ENCODE assay signal across 9 mouse cellular contexts in the genomic region with DNA sequence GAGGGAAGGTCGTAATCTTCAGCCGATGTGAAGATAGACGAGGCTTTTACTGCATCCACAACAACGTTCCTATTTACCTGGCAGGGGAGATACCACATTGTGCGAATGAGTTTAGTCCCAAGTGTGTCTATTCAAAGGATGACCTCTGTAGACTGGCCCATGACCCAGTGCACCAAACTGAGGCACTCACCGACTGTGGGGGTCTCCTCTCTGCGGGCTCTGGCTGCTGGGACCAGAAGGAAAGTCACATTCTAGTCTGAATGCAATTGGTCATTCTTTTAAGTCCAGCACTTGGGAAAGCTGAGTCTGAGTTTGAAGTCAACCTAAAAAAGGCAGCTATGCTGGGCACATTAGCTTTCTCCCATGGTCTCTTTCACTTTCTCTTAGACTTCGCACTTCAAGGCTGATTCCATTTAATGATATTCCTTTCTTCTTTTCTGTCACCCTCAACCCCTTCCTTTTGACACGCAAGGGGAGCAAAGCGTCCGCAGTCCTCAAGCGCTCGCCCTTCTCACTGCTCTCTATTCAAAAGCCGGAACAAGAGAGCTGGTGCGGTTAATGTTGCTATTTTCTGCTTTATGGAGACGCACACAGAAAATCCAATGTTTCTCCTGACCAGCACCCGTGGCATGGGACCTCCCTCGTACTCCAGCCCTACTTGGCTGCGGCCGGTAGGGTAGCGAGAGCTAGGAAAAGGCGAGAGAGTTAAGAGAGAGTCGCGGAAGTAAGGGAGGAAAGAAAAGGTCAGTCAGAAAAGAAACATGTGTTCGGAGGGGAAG. TPM values are rescaled to one million over a fixed set of nuclear protein-coding genes. Genes with fewer than 3 reads are reported as not detected.
DNase-seq lines count a peak whose midpoint lies in the region; ATAC-seq and TF ChIP-seq lines count a peak whose summit lies in the region.
"Had no signal": no experiment of that assay in that cellular context is flagged by ENCODE, and none has a peak within 500 bp of the region (broad histone marks: within the 10 kb centered on the region; RNA-seq: fewer than 3 reads in every experiment).

No protein-coding gene starts in this region.

- TF ChIP-seq EP300 in CH12.LX (IDR thresholded peaks at IDR 0.05; ENCODE audit: low read length), result 0 out of 2 replicates have a peak, but pooled peaks have one; percentile 19

- no peaks in the 10 kb centered on the region for H3K79me2 ChIP-seq in CH12.LX (replicated peaks; ENCODE audit: control insufficient read depth, extremely low read depth, insufficient read depth, poor library complexity, severe bottlenecking)

- peak overlapping the region; percentile 55 to 59 (median 57) for H3K4me3 ChIP-seq in CH12.LX (replicated peaks in 1 of 3; ENCODE audit: low read depth in 2 of 3, low read length in 2 of 3, poor library complexity in 1 of 3)
- H3K4me3 ChIP-seq in forebrain, embryonic 15.5 days, result no peak overlapping the region
- peak overlapping the region; percentile 56 for H3K4me3 ChIP-seq in liver, embryonic 11.5 days (ENCODE audit: low read depth, low read length)

- TF ChIP-seq POLR2A in CH12.LX (IDR thresholded peaks at IDR 0.05; ENCODE audit: low read depth, low read length), result no peak

- peak overlapping the region; percentile 55 for H3K9ac ChIP-seq in CH12.LX (ENCODE audit: insufficient read depth, low read depth)
- no peak overlapping the region for H3K9ac ChIP-seq in forebrain, embryonic 15.5 days (replicated peaks)
- H3K9ac ChIP-seq in liver, embryonic 11.5 days (ENCODE audit: low read depth, low read length), result peak overlapping the region; percentile 64

- peak; percentile 83 for DNase-seq in heart, adult 11 months
- no peak for DNase-seq in heart, postnatal 14 days
- peak; percentile 47 for DNase-seq in CH12.LX (ENCODE audit: extremely low read depth)
- peak; percentile 65 for DNase-seq in liver, embryonic 11.5 days (ENCODE audit: low spot score)
- peak; percentile 38 for DNase-seq in yolk sac, embryonic 10.5 days (ENCODE audit: low spot score)
- no peak for DNase-seq in gastrocnemius, postnatal 36 days

- peaks cover 0 to 36% of the 10 kb centered on the region in 2 experiments; a peak in 2 of 4 replicates for H3K4me1 ChIP-seq in CH12.LX (ENCODE audit: control insufficient read depth in 1 of 2, insufficient read depth in 2 of 2)
- no peaks in the 10 kb centered on the region for H3K4me1 ChIP-seq in forebrain, embryonic 15.5 days
- peaks cover 20% of the 10 kb centered on the region for H3K4me1 ChIP-seq in liver, embryonic 11.5 days (replicated peaks; ENCODE audit: control insufficient read depth, insufficient read depth, low read length)

- no peak for ATAC-seq in forebrain, embryonic 15.5 days (replicated peaks)
- ATAC-seq in liver, embryonic 11.5 days (replicated peaks; ENCODE audit: low FRiP score), result no peak
- ATAC-seq in erythroid progenitor cell, adult 5-6 weeks (replicated peaks; ENCODE audit: low FRiP score, poor library complexity, severe bottlenecking), result no peak

- H3K4me2 ChIP-seq in CH12.LX (ENCODE audit: insufficient read depth, low read depth, poor library complexity, severe bottlenecking), result peak overlapping the region; percentile 90
- H3K4me2 ChIP-seq in forebrain, embryonic 15.5 days (replicated peaks), result 0 out of 2 replicates have a peak overlapping the region, but pooled peaks have one; percentile 7
- peak overlapping the region; percentile 94 for H3K4me2 ChIP-seq in liver, embryonic 11.5 days

- H3K36me3 ChIP-seq in CH12.LX (replicated peaks in 1 of 2; ENCODE audit: control insufficient read depth in 1 of 2, insufficient read depth in 1 of 2, low read length in 1 of 2), result no peaks in the 10 kb centered on the region
- H3K36me3 ChIP-seq in forebrain, embryonic 15.5 days, result no peaks in the 10 kb centered on the region
- no peaks in the 10 kb centered on the region for H3K36me3 ChIP-seq in liver, embryonic 11.5 days (ENCODE audit: control insufficient read depth, insufficient read depth, low read length)
- H3K36me3 ChIP-seq: G1E had no signal

- peaks cover 53% of the 10 kb centered on the region for H3K27me3 ChIP-seq in CH12.LX (replicated peaks)
- H3K27me3 ChIP-seq in forebrain, embryonic 15.5 days, result peaks cover 96% of the 10 kb centered on the region
- H3K27me3 ChIP-seq in liver, embryonic 11.5 days (replicated peaks; ENCODE audit: control insufficient read depth, insufficient read depth, low read length), result peaks cover 54% of the 10 kb centered on the region

- in situ Hi-C loops in CH12.LX (cut with MboI; ENCODE audit: low pct_ligation_motif_present, low pct_unique_long_range_greater_than_20kb, low sequenced_read_pairs), result loop anchor here (10.0 kb wide), 2 partner anchors 49 to 81 kb away; no protein-coding TSS in a partner anchor

- no peak for TF ChIP-seq RAD21 in CH12.LX (IDR thresholded peaks at IDR 0.05; ENCODE audit: low read depth, low read length)

- no peak for TF ChIP-seq CTCF in CH12.LX (conservative IDR thresholded peaks at IDR 0.05 in 1 of 2, IDR thresholded peaks at IDR 0.05 in 1 of 2; ENCODE audit: low read depth in 2 of 2, low read length in 2 of 2)

- 2% methylated on average over 25 of the region's 25 CpGs for WGBS in forebrain, embryonic 15.5 days
- 2% methylated on average over 25 of the region's 25 CpGs for WGBS in liver, embryonic 11.5 days

- no peaks in the 10 kb centered on the region for H3K9me3 ChIP-seq in CH12.LX (replicated peaks; ENCODE audit: low read length)
- H3K9me3 ChIP-seq in forebrain, embryonic 15.5 days, result no peaks in the 10 kb centered on the region
- H3K9me3 ChIP-seq in liver, embryonic 11.5 days (ENCODE audit: control insufficient read depth, low read length), result no peaks in the 10 kb centered on the region
- H3K9me3 ChIP-seq: G1E had no signal

- dilution Hi-C loops in CH12.LX (cut with MboI; ENCODE audit: extremely low pct_ligation_motif_present, extremely low pct_unique_long_range_greater_than_20kb, low sequenced_read_pairs), result no loop called here

- intact Hi-C loops in heart, postnatal 14 days (cut with DNase I), result no loop called here
- intact Hi-C loops in gastrocnemius, postnatal 36 days (cut with DNase I), result no loop called here

- peak overlapping the region; percentile 47 for H3K27ac ChIP-seq in CH12.LX (ENCODE audit: insufficient read depth, low read depth)
- no peak overlapping the region for H3K27ac ChIP-seq in forebrain, embryonic 15.5 days (replicated peaks)
- no peak overlapping the region for H3K27ac ChIP-seq in liver, embryonic 11.5 days (ENCODE audit: low read depth, low read length)

TF ChIP-seq in CH12.LX, 34 proteins besides CTCF, POLR2A, EP300 and RAD21:
- peak; percentile 54; the same call in 1 of the 2 replicates for TF ChIP-seq MXI1 (IDR thresholded peaks at IDR 0.05; ENCODE audit: low read depth, low read length)
- no peak for TF ChIP-seq E2F4 (IDR thresholded peaks at IDR 0.05; ENCODE audit: insufficient replicate concordance, low read depth, low read length)
- TF ChIP-seq PAX5 (IDR thresholded peaks at IDR 0.05; ENCODE audit: low read length), result no peak
- TF ChIP-seq MAX (IDR thresholded peaks at IDR 0.05; ENCODE audit: low read length), result peak; percentile 67; the same call in 1 of the 2 replicates
- TF ChIP-seq TCF12 (IDR thresholded peaks at IDR 0.05; ENCODE audit: low read depth, low read length), result peak; percentile 12; the same call in 1 of the 2 replicates
- TF ChIP-seq NELFE (IDR thresholded peaks at IDR 0.05; ENCODE audit: low read depth, low read length), result peak; percentile 13; the same call in 1 of the 2 replicates
- TF ChIP-seq NRF1 (IDR thresholded peaks at IDR 0.05; ENCODE audit: low read depth, low read length), result 0 out of 2 replicates have a peak, but pooled peaks have one; percentile 5
- TF ChIP-seq SIN3A (IDR thresholded peaks at IDR 0.05; ENCODE audit: low read length), result peak; percentile 56; the same call in 1 of the 2 replicates
- peak; percentile 24; the same call in 1 of the 2 replicates for TF ChIP-seq MEF2A (IDR thresholded peaks at IDR 0.05; ENCODE audit: borderline replicate concordance, low read depth, low read length)
- TF ChIP-seq MAZ (IDR thresholded peaks at IDR 0.05; ENCODE audit: low read depth, low read length), result no peak
- TF ChIP-seq ZNF384 (IDR thresholded peaks at IDR 0.05; ENCODE audit: low read depth, low read length), result no peak
- TF ChIP-seq ETS1 (conservative IDR thresholded peaks at IDR 0.05; ENCODE audit: low read depth, low read length), result no peak
- TF ChIP-seq CHD1 (IDR thresholded peaks at IDR 0.05; ENCODE audit: low read depth, low read length), result 0 out of 2 replicates have a peak, but pooled peaks have one; percentile 88
- TF ChIP-seq BHLHE40 (IDR thresholded peaks at IDR 0.05; ENCODE audit: low read depth, low read length), result peak; percentile 10; the same call in 1 of the 2 replicates
- no peak for TF ChIP-seq JUND (conservative IDR thresholded peaks at IDR 0.05; ENCODE audit: low read depth, low read length)
- TF ChIP-seq UBTF (IDR thresholded peaks at IDR 0.05; ENCODE audit: low read depth, low read length), result no peak
- peak; percentile 10; the same call in 1 of the 2 replicates for TF ChIP-seq HCFC1 (IDR thresholded peaks at IDR 0.05; ENCODE audit: low read depth, low read length)
- no peak for TF ChIP-seq JUN (IDR thresholded peaks at IDR 0.05; ENCODE audit: insufficient read depth, low read depth, low read length)
- TF ChIP-seq RCOR1 (conservative IDR thresholded peaks at IDR 0.05; ENCODE audit: low read depth, low read length), result no peak
- no peak for TF ChIP-seq KAT2A (IDR thresholded peaks at IDR 0.05; ENCODE audit: insufficient replicate concordance, low read length)
- TF ChIP-seq GABPA (IDR thresholded peaks at IDR 0.05; ENCODE audit: insufficient replicate concordance, low read depth, low read length), result no peak

RNA-seq across cellular contexts. Expression of a gene that starts 39.8 kb away (rescaled TPM):
- total RNA-seq in heart, postnatal 14 days (2021), result under 1 TPM; 0.45 to 0.46 TPM
- total RNA-seq in CH12.LX (2012; rRNA removed) (0.04 TPM in 1 of 2 replicates, not detected in the other), CH12.LX (2014; rRNA removed) (0.18 TPM in 1 of 2 replicates, not detected in the other)
- 0.27 TPM in 1 of 2 replicates, not detected in the other for polyA plus RNA-seq in CH12.LX (2012; ENCODE audit: insufficient read length, low read depth)
- 0.97 and 1.4 TPM in 2 replicates for polyA plus RNA-seq in forebrain, embryonic 15.5 days (2015; fragmentation: Nextera tagmentation; extraction: Ambion mirVana)
- 4.1 TPM in 2 replicates for polyA plus RNA-seq in liver, embryonic 11.5 days (2014; fragmentation: Nextera tagmentation; extraction: Ambion mirVana)
- total RNA-seq in erythroid progenitor cell, adult 5-6 weeks (2015; ENCODE audit: low replicate concordance), result 3.8 and 5.0 TPM in 2 replicates
- 4.1 TPM in 1 of 2 replicates, not detected in the other for total RNA-seq in erythroid progenitor cell, adult 5-6 weeks (2017; ENCODE audit: low replicate concordance)
- total RNA-seq in gastrocnemius, postnatal 36 days (2021), result under 1 TPM; 0.10 to 0.30 TPM
- polyA plus RNA-seq: G1E had no signal

Comparison
In these comparisons a context has a peak if more than half of its experiments do, and no peak if none do; other contexts are left out.
1. DNase-seq: peak in heart, adult 11 months (single experiment), CH12.LX (single experiment), liver, embryonic 11.5 days (single experiment) and yolk sac, embryonic 10.5 days (single experiment); none in heart, postnatal 14 days (0 of 2) and gastrocnemius, postnatal 36 days (0 of 2).
2. H3K4me2 ChIP-seq: peak in every context shown above with its lines; median percentile 94 in liver, embryonic 11.5 days; 90 in CH12.LX; 7 in forebrain, embryonic 15.5 days.